Mouse (Mus musculus) thymus, postnatal 0 days (tissue): ENCODE measurements around the gene Vat1. TPM values are rescaled to one million over a fixed set of nuclear protein-coding genes. Genes with fewer than 3 reads are reported as not detected.
"Not testable (repeated sequence)": the region's sequence is repeated elsewhere in the genome, so short reads cannot be mapped to it uniquely, and the experiment has no call there.

Experiments
- DNase-seq: peaks from one replicate; pipeline ENCODE4 v3.0.0-alpha.2; 2015; ENCODE audit warnings: low spot score
- polyA plus RNA-seq: library from polyadenylated mRNA; unstranded; fragments of >200 nt; fragmentation: Nextera tagmentation; extraction: Ambion mirVana; gene quantifications from 2 replicates; pipeline ENCODE4 v1.2.1, GENCODE M21; 2015

Vat1 gene
- polyA plus RNA-seq, 1 experiment from 2014 or later, result 24.7 TPM

- peak; percentile 99 for DNase-seq
These were observed 23.8 kb downstream of the Vat1 start, which contains the start of gene Rpl27 for GRCm38 (mm10) chr11:101442127-101442693. Gene Rpl27 (plus strand): TSS chr11:101442298.

GRCm38 (mm10) chr11:101441450-101442126, 24.4 kb downstream of the Vat1 start:
- DNase-seq, result not testable (repeated sequence)

GRCm38 (mm10) chr11:101438006-101438405, 28.0 kb downstream of the Vat1 start:
- DNase-seq, result not testable (repeated sequence)

GRCm38 (mm10) chr11:101436916-101437315, 29.1 kb downstream of the Vat1 start:
- DNase-seq, result no peak

GRCm38 (mm10) chr11:101435831-101436230, 30.2 kb downstream of the Vat1 start:
- no peak for DNase-seq

GRCm38 (mm10) chr11:101433396-101433795, 32.6 kb downstream of the Vat1 start:
- no peak for DNase-seq

GRCm38 (mm10) chr11:101431327-101431726, 34.7 kb downstream of the Vat1 start:
- no peak for DNase-seq

GRCm38 (mm10) chr11:101426165-101426564, 39.9 kb downstream of the Vat1 start:
- DNase-seq, result no peak

DNA sequence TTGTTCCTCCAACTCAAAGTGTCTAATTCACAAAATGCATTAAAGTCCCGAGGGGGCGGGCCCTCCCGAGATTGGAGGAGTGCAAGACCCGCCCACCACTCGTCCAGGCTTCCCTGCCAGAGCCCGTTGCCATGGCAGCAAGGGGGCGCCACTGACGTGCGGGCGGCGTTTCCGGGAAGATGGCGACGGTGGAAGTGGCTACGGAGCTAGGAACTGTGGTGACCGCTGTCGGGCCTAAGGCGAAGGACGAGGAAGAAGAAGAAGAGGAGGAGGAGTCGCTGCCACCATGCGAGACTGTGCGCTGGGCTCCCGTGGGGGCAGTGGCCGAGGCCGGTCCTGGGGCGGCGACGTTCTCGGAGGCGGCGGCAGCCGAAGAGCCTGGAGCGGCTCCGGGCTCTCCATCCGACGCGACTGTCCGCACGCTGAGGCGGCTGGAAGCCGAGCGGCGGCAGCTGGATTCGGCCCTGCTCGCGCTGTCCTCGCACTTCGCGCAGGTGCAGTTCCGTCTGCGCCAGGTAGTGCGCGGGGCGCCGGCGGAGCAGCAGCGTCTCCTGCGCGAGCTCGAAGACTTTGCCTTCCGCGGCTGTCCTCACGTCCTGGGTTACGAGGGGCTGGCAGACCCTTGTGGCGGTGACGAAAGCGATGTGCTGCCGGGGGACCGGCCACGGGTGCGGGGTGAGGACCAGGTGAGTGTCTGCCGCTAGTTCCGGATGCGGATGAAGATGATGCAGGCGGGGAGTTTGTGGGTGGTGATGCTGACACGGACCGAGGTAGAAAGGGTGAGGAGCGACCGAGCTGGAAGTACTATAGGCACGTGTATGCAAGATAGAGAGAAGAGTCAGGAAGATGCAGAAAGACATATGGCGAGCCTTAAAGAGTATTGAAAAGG, 40.9 kb downstream of the Vat1 start, which contains the start of the genes Rundc1 and Ptges3l:
Gene Rundc1 (plus strand): TSS at position 161 of the 889 bp plus-strand sequence.
Gene Ptges3l (minus strand): TSS at position 409 of the 889 bp plus-strand sequence.
- peak; percentile 98 for DNase-seq

GRCm38 (mm10) chr11:101424105-101424851, 41.8 kb downstream of the Vat1 start, which contains the start of gene Gm27029:
Gene Gm27029 (minus strand): TSS chr11:101424796.
- no peak for DNase-seq

DNA sequence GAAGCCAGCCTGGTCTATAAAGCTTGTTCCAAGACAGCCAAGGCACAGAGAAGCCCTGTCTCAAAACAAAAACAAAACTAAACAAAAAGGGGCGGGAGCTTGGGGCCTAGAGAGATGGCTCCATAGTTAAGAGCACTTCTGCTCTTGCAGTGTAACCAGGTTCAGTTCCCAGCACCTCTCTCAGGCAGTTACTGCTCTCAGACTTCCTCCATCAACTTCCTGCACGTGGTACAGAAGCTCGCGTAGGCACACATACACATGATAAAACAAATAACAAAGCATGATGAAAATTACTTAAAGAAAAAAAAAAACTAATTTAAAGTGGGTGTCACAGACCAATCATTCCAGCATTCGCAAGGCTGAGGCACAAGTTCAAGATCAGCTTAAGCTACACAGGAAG, 45.9 kb downstream of the Vat1 start:
- DNase-seq, result no peak

DNA sequence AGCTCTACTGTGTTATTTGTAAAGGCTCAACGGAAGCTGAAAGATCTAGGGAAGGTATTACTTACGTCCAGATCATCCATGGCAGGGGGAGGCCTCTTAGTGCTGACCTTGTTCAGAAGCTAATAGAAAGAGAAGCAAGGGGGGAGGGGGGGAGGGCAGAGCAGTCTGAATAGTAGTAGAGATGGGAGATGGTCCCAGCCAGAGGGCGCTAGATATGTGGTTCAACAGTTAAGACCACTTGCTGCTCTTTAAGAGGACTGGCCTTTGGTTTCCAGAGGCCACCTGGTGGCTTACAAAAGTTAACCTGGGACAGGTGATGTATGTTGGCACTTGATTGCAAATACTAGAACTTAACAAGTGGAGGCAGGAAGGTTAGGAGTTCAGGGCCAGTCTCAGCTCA, 46.4 kb downstream of the Vat1 start:
- DNase-seq, result no peak

DNA sequence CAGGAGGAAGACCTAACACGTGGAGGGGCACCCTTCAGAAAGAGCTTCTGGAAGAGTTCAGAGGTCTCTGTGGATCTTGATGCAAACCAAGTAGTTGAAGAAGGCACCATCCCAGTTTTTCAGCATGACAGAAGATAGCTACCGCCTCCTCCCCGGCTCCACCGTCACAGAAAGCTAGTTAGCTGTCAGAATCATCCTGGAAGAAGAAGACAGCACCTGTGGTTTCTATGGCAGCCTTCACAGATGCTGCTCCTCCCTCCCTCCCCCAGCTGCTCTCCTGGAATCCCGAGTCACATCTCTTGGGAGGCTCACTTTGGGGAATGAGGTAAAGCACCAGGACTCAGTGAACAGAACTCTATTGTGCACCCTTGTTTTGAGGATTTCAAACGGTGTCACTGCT, 47.0 kb downstream of the Vat1 start:
- no peak for DNase-seq

- peak; percentile 90 for DNase-seq
These were observed 48.8 kb downstream of the Vat1 start, which contains the start of gene Aarsd1 for GRCm38 (mm10) chr11:101417101-101417855. Gene Aarsd1 (minus strand): TSS chr11:101417615.

- peak; percentile 41 for DNase-seq
These were observed 49.5 kb downstream of the Vat1 start for GRCm38 (mm10) chr11:101416433-101417100.

- no peak for DNase-seq
These were observed 50.7 kb downstream of the Vat1 start for GRCm38 (mm10) chr11:101415306-101415705.
